Comparison of ENCODE assay signal across 14 mouse cellular contexts in the genomic region with DNA sequence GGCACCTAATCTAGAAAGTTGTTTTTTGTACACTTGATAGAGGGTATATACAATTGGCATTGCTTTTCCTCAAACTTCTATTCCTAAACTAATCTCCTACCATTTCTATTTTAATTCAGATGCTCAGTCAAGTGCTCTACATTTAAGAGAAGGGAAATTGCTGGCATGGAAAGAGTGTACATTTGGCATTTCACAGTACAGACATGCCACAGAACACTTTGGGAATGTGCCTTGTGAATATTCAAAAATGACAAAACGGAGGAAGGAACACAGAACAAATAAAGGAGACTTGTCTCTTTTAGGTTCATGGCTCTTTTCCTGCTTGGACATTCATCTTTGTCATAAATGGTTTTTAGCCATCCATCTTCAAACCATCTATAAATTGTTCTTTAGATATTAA.
"Had no signal": no experiment of that assay in that cellular context is flagged by ENCODE, and none has a peak within 500 bp of the region (broad histone marks: within the 10 kb centered on the region; RNA-seq: fewer than 3 reads in every experiment).

No protein-coding gene starts in this region.

- ATAC-seq: midbrain, embryonic 16.5 days had no signal

- DNase-seq: lung, adult 18-20 months; lung, embryonic 14.5 days; lung, postnatal 10 days; lung, postnatal 4 days; midbrain, embryonic 14.5 days; retina, postnatal 1 day; right cerebral cortex, adult 18-20 months; right cerebral cortex, postnatal 25 days; right cerebral cortex, postnatal 4 days; spleen, adult 18-20 months; thymus, adult 2 months; thymus, postnatal 25 days; thymus, postnatal 4 days had no signal
